Mouse (Mus musculus) cortical plate, adult 2 months (tissue): ENCODE data around the gene Nlrp6. TPM values are rescaled to one million over a fixed set of nuclear protein-coding genes. Genes with fewer than 3 reads are reported as not detected.

ENCODE experiments used
- H3K27ac ChIP-seq: fragments of 200-500 bp; 2 replicates; pipeline ENCODE4 v1.5.1; 2012; ENCODE audit warnings: low read length, control low read depth, inconsistent platforms; ENCODE audit not compliant: insufficient read depth
- H3K4me1 ChIP-seq: fragments of 200-500 bp; 2 replicates; pipeline ENCODE4 v1.6.1; 2011; ENCODE audit warnings: low read length; ENCODE audit not compliant: control insufficient read depth, insufficient read depth
- H3K4me3 ChIP-seq: fragments of 200-500 bp; 2 replicates; pipeline ENCODE4 v1.5.1; 2011; ENCODE audit warnings: mild to moderate bottlenecking, low read length, control low read depth; ENCODE audit not compliant: insufficient read depth
- CTCF ChIP-seq: fragments of 200-500 bp; IDR thresholded peaks from 2 replicates; pipeline ENCODE4 v1.5.1; 2011; ENCODE audit warnings: mild to moderate bottlenecking, control low read depth, low read length; ENCODE audit not compliant: insufficient read depth; ENCODE audit errors: extremely low read depth
- POLR2A ChIP-seq: fragments of 200-500 bp; IDR thresholded peaks from 2 replicates; pipeline ENCODE4 v1.6.1; 2011; ENCODE audit warnings: mild to moderate bottlenecking, low read length, control low read depth; ENCODE audit not compliant: insufficient read depth; ENCODE audit errors: extremely low read depth
- polyA plus RNA-seq: library from polyadenylated mRNA; depleted of rRNA; stranded (reverse); fragments of >200 nt; gene quantifications from 2 replicates; pipeline ENCODE4 v1.2.3, GENCODE M21; 2012

Gene Nlrp6
- polyA plus RNA-seq, 1 experiment: 0.54 TPM

GRCm38 (mm10) chr7:140954733-140955071, 34.0 kb downstream of the Nlrp6 start:
- no peak overlapping the region for H3K27ac ChIP-seq
- no peak overlapping the region for H3K4me3 ChIP-seq
- no peaks in the 10 kb centered on the region; the same call in 1 of the 2 replicates for H3K4me1 ChIP-seq
- TF ChIP-seq POLR2A: no peak
- TF ChIP-seq CTCF: no peak

GRCm38 (mm10) chr7:140955342-140955741, 34.6 kb downstream of the Nlrp6 start:
- Histone ChIP-seq H3K4me1 (no peaks in the 10 kb centered on the region; the same call in 1 of the 2 replicates), H3K27ac (no peak overlapping the region; the same call in 1 of the 2 replicates), H3K4me3 (peak overlapping the region; percentile 33)
- TF ChIP-seq POLR2A (no peak), CTCF (no peak)

- TF ChIP-seq POLR2A: 0 out of 2 replicates have a peak, but pooled peaks have one; percentile 18
- TF ChIP-seq CTCF: no peak
- peak within 1 kb of the TSS; percentile 33 for H3K4me3 ChIP-seq
- H3K27ac ChIP-seq: peak within 1 kb of the TSS; percentile 25; the same call in 1 of the 2 replicates
- H3K4me1 ChIP-seq: no peaks in the 10 kb centered on the region; the same call in 1 of the 2 replicates
These were observed 35.3 kb downstream of the Nlrp6 start, which contains the start of the genes Gm45717 and Ifitm2 for GRCm38 (mm10) chr7:140955758-140956555. Gene Gm45717 (minus strand): TSS chr7:140955937. Gene Ifitm2 (minus strand): TSS chr7:140955987.

DNA sequence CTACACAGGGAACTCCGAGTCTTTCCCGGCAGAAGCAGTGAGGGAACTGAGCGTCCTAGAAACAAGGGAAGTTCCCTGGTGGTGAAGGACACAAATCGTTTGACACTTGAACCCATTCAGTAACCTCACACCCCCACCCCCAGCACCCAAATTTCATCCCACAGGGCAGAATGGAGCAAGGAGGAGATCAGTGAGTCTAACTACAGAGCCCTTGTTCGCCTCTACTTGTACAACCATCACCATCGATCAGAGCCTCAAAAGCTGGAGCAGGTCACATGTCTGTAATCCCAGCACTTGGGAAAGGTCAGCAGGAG, 35.8 kb downstream of the Nlrp6 start:
- Histone ChIP-seq H3K4me1 (no peaks in the 10 kb centered on the region; the same call in 1 of the 2 replicates), H3K4me3 (no peak overlapping the region), H3K27ac (0 out of 2 replicates have a peak overlapping the region, but pooled peaks have one; percentile 25)
- TF ChIP-seq POLR2A (no peak), CTCF (no peak)

- no peak overlapping the region for H3K27ac ChIP-seq
These were observed 38.6 kb downstream of the Nlrp6 start for GRCm38 (mm10) chr7:140959181-140959901.

DNA sequence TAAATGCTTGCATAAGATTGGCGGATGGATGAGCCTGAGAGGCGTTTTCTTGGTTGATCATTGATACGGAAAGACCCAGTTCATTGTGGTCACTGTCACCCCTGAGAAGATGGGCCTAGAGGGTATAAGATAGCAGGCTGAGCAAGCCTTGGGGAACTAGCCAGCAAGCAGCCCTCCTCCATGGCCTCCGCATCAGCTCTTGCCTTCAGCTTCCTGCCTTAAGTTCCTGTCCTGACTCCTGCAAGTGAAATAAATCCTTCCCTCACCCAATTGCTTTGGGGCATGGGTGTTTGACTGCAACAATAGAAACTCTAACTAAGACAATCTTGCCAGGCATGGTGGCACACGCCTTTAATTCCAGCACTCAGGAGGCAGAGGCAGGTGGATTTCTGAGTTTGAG, 39.3 kb downstream of the Nlrp6 start:
- Histone ChIP-seq H3K4me3 (no peak overlapping the region), H3K27ac (no peak overlapping the region), H3K4me1 (no peaks in the 10 kb centered on the region; the same call in 1 of the 2 replicates)
- TF ChIP-seq CTCF (no peak), POLR2A (no peak)

More at GRCm38 (mm10) chr7:140959181-140959901, 38.6 kb downstream of the Nlrp6 start:
- no peaks in the 10 kb centered on the region; the same call in 1 of the 2 replicates for H3K4me1 ChIP-seq
- H3K4me3 ChIP-seq: no peak overlapping the region
- TF ChIP-seq POLR2A (no peak), CTCF (peak; percentile 21; the same call in 1 of the 2 replicates)

DNA sequence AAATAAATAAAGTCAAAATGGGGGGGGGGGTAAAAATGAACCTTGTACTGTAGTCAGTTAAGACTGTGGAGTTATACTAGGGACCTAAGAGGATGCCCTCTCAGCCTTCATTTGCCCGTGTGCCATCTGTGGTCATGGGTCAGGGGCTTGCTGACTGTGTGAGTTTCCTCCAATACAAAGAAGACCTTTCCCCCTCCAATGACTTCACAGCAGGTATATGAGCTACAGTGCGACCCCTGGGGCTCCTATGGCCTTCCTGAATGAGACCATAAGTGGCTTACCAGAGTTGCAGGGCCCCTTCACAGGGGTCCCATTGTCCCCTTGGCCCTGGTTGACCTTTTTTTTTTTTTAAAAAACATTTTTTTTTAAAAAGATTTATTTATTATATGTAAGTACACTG, 40.7 kb downstream of the Nlrp6 start:
- no peak for TF ChIP-seq CTCF
- Histone ChIP-seq H3K4me1 (no peaks in the 10 kb centered on the region; the same call in 1 of the 2 replicates), H3K4me3 (no peak overlapping the region), H3K27ac (no peak overlapping the region)

- no peak overlapping the region for H3K4me3 ChIP-seq
- no peak overlapping the region for H3K27ac ChIP-seq
- TF ChIP-seq CTCF (no peak), POLR2A (no peak)
- H3K4me1 ChIP-seq: no peaks in the 10 kb centered on the region
These were observed 42.0 kb downstream of the Nlrp6 start for GRCm38 (mm10) chr7:140962733-140963132.

DNA sequence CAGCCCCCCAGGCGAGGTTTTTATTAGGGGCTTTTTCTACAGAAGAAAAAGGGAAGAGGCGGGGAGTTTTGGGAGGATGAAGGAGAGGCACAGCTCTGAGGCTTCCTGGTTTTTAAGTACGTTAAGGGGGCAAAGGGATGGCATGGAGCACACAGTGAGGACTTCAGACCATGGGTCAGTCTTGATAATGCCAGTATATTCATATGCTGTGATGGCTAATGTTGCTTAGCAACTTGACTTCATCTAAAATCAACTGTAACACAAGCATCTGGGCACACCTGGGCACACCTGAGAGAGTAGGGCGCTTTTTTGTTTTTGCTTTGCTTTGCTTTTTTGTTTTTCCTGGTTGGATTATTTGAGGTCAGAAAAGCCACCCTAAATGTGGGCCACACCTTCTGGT, 46.2 kb downstream of the Nlrp6 start, which contains the start of gene Ifitm1:
Gene Ifitm1, plus strand, starts transcription at position 301 of the 400 bp plus-strand sequence.
- Histone ChIP-seq H3K4me3 (no peak within 1 kb of the TSS), H3K27ac (no peak within 1 kb of the TSS), H3K4me1 (no peaks in the 10 kb centered on the region)
- TF ChIP-seq CTCF (no peak), POLR2A (no peak)
